Mouse (Mus musculus) kidney, postnatal 36 days (tissue): ENCODE results near the gene Rgs8.

Experiments
- DNase-seq, 2 experiments: peaks; one replicate each; pipeline ENCODE4 v3.0.0; 2021 to 2022; ENCODE audit warnings: mixed read lengths in 2 of 2

Gene Rgs8

DNA sequence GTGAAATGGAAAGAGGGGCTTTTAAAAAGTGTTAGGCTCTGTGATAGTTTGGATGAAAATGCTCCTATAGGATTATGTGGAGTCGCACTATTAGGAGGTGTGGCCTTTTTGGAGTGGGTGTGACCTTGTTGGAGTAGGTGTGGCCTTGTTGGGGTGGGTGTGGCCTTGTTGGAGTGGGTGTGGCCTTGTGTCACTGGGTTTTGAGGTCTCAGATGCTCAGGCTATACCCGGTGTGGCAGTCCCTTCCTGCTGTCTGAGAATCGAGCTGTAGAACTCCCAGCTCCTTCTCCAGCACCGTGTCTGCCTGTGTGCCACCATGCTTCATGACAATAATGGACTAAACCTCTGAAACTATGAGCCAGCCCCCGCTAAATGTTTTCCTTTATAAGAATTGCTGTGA, 55.8 kb downstream of the Rgs8 start:
- DNase-seq: no peak

DNA sequence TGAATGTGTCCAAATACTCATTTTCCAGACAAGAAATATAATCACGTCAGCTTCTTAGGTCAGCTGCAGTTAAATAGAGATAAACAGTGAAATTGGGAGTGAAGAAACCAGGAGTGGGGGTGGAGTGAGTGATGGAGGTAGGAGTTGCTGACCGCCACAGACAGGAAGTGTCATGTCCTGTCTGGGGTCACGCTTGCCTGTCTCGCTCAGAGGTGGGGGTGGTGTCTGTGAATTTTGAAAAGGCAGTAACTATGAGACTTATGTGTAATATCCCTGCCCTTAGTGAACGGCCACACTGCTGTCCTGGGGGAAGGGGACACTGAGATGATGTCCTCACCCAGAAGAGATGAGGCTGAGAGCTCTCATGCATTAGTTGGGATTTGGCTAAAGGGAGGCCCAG, 56.6 kb downstream of the Rgs8 start:
- no peak for DNase-seq

DNA sequence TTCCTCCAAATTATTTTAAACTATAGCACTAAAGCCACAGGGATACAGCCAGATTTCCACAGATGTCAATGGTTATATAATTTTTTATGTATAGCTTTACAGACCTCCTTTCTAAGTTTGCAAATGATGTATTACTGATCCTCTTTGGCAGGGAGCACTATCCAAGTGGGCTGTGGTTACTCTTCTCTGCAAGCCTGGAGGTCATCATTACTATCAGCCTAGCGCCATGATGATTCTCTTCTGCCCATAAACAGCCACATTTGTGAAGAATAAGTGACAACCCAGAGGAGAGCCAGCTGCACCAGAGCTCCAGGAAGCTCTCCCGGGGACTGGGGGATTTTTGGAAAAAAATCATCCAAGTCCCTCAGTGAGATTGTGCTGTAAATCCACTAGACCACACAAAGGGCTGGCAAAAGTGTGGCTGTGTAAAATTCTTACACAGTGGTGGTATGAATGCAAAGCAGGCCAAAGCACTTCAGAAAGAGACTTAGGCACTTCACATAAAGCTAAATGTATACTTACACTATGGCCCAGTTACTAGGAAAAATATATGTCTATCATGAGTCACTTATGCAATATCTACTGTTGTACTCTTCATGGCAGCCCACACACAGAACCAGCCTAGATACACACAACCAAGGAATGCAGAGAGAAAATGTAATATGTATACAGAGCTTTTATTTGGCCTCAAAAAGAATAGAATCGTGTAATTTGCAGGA, 58.9 kb downstream of the Rgs8 start:
- no peak for DNase-seq

DNA sequence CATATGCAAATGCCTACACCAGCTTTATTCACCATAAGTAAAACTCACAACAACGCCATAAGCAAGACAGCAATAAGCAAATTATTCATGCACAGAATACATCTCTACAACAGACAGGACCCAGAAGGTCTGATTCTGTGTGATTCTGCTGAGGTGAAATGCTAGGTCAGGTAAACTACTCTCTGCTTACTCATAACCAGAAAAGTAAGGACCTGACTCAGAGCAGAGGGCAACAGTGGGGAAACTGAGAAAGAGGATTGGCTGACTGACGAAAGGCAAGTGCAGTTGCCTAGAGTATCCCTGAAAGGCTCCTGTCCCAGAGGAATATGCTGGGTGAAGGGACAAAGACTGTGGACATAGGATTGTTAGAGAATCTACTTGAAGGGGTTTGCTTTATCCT, 59.8 kb downstream of the Rgs8 start:
- DNase-seq: no peak

DNA sequence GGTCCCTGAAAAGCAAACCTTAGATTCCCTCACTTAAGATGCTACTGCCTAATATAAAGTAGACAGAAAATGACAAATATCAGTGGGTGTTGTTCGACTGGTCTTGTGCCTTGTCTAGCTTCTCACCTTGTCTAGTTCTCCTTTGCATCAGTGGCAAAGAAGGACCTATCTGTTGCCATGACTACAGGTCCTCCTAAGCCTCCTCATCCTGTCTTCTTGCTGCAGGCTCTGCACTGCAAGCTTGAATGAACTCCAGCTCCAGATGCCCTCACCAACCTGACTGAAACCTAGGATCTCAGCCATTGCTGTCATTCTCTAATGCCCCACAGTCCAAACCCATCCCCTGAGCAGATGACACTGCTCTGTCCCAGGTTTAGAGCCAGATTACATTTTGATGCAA, 65.2 kb downstream of the Rgs8 start:
- DNase-seq: no peak

DNA sequence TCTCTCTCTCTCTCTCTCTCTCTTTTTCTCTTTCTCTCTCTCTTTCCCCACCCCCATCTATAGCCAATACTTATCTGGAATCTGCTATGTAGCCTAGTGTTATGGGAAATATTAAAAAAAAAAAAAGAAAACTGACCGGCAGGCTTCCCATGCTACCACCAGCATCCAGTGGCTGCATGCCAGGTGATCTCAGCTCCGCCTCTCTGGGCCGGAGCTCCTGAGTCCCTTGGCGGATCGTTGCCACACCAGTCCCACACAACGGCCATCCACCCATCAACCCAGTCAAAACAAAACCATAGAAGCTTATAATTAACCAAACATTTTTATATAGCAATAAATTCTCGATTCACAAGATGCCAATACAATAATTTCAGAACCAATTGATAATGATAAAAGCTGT, 68.1 kb downstream of the Rgs8 start:
- DNase-seq: no peak

DNA sequence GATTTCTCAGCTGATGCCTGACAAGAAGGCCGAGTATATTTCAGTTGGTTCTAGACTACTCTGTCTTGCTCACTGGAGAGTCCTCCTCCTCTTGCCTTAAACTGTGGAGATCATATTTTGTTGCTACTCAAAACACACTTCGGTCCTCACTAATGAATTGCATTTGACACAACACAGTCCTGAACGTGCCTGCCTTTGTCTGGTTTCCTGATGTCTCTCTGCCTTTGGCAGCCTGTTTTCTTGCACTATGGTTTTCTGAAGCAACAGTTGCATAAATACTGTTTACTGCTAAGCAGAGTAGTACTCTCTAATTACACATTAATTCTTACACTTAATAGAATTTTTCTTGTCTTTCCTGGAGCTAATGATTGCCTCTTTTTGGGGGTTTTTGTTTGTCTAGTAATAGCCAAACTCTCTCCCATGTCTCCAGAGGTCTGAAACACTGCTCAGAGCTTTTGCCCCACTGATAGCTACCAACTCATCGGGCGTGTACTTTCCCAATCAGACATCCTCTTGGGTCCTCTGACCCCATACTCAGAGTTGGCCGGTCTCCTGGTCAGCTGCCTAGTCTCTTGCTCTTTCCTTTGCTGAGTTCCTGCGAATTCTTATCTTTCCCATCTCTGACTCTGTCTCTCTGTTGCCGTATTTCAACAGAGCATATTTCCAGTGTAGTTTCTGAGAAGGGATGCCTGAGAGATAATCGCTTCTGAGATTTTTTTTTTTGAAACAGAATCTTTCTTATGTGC, 68.9 kb downstream of the Rgs8 start:
- DNase-seq: no peak

DNA sequence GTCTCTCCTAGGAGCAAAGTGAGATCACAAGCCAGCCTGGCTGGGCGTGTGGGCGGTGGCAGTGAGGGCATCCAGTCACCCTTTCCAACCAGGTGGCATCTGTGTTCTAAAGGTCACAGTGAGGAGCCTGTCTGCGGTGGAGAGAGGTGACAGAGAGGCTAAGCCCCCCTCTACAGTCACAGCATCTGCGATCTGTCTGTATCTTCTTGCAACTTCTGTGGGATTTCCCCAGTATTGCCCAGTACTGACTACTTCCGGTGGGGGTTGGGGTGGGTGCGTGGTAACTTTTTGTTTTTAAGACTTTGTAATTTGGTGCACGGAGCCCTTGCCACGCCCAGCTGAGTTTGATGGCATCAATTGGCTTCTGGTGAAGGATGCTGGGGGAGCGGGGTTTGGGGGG, 70.6 kb downstream of the Rgs8 start:
- DNase-seq: no peak

DNA sequence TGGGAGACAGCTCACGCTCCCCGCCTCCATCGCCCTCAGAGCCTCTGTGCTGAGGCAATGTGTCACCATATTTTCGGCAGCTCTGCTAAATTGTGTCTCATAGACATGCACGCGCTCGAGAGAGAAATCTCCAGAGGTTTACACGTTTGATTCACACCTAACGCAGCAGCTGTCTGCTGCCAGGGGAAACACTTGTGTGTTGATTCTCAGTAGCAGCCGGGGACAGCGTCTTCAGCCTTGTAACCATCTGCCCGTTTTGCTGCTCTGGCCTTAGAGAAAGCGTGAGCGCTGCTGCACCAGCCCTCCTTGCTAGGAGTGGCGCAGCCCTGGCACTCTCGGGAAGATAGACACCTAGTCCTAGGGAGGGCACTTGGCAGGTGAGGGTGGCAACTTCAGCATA, 73.8 kb downstream of the Rgs8 start:
- DNase-seq: no peak

DNA sequence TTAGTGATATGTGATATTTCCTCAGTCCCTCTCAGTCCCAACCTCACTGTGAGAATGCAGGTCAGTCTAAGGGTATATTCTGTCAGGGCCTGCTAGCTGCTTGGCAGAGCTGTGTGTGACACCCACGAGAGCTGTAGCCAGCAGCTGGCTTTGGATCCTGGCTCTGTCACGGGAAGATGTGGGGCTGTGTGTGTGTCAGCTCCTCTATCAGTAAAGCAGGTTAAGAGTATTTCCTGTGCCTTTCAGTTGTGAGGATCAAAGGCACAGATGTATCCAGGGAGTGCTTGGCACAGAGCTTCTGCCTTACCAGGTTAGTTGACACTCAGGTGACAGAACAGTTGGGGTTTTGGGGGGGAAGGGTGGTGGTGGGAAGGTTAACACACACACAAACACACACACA, 77.0 kb downstream of the Rgs8 start:
- DNase-seq: no peak

DNA sequence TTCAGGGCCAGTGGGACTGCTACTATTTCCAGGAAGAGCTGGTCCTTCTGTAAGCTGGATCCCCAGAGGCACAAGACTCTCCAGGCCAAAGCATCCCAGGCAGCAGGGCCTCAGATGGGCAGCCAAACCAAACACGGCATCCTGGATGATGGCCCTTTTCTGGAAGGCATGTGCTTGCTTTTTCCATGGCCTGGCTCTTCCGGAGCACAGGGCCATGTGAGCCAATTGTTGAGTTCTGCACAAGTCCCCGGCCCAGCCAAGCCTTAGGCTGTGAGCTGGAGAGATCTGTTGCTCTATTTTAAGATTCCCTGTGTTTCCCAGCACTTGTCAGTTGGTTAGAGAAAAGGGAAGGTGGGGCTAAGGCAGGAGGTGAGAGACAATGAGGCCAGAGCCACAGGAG, 77.8 kb downstream of the Rgs8 start:
- DNase-seq: peak; percentile 48

DNA sequence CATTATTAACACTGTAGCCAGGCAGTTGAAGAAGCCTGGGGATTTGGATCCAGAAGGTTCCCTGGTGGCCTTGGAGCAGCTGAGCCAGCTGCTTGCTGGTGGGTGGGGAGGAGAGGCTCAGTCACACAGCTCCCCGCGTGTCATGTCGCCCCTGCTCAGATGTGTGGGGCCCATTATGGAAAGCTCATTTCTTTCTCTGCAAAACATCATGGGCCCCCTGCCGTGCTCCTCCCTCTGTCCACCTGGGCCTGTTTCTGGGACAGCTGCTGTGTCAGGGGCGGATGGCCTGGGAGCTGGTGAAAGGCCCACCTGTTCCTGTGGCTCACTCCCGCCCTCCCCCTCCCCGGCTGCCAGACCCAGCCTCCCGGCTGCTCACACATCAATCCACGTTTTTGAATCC, 80.4 kb downstream of the Rgs8 start:
- DNase-seq: no peak

DNA sequence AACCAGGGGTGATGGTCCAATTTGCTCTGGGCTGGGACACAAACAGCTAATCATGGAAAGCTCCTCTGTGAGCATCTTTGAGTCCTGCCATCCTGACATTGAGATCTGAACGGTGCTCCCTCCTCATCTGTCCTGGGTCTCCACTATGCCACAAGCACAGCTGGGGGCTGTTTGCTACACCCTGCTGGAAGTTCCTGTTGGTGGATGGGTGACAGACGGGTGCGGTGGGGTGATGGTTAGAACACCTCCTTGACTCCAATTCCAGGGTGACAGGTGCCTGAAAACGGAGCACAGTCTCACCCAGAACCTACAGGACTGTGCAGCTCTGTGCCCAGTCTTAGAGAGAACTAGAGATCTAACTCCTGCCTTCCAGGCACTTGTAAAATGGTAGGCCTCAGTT, 82.0 kb downstream of the Rgs8 start:
- DNase-seq: no peak

DNA sequence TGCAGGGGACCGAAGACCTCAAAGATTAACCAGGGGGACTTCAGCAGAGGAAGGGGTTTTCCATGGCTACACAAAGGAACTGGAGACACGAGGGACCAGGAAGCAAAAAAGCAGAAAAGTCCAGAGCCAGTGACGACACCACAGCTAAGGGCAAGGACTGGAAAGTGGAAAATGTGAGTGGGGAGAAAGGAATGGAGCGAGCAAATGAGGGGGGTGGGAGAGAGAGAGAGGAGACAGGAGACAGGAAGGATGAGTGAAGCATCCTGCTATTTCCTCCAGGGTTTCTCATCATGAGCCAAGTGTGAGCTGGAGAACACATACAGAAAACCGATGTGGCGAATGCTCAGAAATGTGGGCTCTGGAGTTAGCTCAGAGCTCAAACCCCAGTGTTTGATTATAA, 83.3 kb downstream of the Rgs8 start:
- no peak for DNase-seq

DNA sequence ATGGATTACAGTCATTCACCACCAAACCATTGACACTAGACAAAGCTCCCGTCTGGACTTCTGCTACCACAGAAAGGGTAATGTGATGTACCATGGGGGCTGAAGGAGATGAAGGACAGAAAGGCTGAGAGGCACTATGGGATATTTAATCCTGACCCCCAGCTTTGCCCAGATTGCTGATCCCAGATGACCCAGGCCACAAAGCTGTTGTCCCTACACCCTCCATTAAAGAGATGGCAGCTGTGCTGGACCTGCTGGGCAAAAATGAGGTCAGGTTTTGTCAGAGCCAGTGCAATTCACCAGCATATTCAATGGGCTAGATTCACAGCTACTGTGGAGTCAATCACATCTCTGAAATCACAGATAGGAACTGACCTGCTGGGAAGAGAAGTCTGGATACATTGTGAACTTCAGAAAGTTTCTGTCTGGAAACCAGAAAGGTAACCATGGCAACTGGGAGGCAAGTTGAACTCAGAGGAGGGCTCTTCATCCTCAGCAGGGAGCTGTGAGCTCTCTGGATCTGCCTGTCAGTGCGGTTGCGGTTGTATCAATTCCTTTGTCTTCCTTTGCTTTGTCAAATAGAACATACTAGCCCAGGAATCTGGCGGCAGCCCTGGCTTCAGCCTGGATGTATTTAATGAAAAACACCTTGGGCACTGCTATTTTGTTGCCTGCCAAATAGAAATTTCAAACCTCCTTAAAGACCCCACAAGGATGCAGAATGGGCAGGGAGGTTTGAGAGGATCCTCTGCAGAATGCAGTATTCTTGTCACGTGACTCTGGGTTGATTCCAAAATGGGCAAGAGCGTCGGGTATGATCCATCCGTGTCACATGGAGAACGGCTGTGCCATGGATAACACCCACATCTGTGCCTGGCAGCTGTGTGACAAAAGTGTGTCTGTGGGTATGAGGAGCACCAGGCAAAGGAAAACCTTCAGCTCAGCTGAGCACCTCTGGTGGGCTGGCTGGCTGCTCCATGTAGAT, 84.6 kb downstream of the Rgs8 start:
- no peak for DNase-seq

DNA sequence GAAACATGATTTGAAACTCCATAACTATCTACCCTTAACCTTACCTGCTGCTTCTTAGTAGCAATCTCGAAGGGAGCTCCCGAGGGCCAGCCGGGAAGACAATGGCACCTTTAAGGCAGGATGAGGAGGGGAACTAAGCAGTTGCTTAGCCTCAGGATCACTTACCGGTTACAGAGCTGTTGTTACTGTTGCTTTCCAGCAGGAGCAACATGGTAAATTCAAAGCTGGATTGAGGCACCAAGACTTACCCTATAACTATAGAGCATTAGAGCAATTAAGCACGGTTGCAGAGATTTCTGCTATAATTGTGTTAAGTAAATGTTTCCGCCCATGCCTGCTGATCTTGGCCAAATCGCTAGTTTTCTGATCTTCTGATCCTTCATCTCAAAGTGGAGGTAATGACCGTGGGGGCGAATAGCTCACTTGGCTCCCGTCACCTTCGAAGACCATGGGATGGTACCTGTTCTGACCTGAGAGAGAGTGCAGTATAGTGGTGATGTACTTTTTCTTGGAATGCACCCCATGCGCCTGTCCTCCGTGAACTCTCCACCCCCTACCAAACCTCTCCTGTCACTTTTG, 86.7 kb downstream of the Rgs8 start:
- DNase-seq: no peak

DNA sequence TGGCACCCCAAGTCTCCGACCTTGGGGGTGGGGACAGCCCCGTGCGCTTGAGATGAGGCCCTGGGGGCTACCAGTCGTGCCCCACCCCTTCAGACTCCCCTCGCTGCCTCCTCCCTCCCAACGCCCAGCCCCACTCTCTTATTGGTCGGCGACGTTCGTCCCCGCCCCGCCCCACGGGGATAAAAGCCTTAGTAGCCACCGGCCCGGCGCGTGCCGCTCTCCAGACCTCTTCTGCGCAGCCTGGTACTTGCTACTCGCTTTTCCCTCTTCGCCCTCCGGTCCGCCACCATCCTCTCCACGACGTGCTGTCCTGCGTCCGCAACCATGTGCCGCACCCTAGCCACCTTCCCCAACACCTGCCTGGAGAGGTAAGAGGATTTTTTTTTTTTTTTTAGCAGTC, 87.3 kb downstream of the Rgs8 start, which contains the start of gene Rgs16:
Gene Rgs16 (plus strand): TSS at position 205 of the 400 bp plus-strand sequence.
- peak; percentile 79 to 85 for DNase-seq

DNA sequence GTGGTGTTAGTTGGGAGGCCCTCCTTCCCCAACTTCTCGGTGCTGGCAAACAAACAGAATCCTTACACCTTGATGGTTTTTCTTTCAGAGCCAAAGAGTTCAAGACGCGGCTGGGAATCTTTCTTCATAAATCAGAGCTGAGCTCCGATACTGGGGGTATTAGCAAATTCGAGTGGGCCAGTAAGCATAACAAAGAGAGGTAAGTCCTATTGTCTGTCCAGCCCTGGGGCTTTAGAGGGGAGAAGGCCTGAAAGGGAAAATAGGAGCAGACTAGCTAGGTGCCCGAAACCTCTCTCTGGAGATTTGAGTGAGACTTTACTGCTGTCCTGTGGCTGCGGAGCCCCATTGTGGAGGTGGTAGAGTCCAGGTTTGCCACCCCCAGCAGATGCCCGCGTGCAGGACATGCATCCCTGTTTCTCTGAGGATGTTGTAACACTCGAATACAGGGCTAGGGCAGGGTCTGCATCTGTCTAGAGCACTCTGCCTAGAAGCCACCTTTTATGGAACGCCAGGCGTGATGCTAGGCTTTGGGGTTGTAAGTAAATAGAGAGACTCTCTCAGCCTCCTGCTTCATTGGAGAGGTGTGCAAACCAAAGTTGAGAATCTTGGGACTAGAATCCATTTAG, 88.1 kb downstream of the Rgs8 start:
- no peak for DNase-seq

DNA sequence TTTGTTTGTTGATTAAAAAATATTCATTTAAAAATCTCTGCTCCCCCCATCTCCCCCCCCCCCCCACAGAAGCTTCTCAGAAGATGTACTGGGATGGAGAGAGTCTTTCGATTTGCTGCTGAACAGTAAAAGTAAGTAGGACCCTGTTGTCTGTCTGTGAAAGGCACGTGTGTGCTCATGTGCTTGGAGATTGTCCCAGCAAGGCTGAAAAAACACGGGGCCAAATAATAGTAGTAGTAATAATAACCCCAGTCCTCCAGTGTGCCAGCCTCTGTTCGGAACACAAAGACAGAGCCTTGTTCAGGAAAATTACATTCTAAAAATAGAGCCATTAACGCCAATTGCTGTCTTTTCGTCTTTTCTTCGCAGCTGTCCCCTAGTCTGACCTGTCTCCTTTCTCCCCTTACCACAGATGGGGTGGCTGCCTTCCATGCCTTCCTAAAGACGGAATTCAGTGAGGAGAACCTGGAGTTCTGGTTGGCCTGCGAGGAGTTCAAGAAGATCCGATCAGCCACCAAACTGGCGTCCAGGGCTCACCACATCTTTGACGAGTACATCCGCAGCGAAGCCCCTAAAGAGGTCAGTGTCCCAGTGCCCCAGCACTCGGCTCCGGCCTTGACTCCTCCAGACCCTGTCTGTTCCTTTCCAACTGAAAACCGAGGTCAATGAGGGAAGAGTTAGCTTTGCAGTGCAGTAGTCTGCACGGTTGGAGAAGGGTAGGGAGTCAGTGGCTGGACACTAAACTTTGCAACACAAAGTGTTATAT, 88.9 kb downstream of the Rgs8 start:
- DNase-seq: no peak

DNA sequence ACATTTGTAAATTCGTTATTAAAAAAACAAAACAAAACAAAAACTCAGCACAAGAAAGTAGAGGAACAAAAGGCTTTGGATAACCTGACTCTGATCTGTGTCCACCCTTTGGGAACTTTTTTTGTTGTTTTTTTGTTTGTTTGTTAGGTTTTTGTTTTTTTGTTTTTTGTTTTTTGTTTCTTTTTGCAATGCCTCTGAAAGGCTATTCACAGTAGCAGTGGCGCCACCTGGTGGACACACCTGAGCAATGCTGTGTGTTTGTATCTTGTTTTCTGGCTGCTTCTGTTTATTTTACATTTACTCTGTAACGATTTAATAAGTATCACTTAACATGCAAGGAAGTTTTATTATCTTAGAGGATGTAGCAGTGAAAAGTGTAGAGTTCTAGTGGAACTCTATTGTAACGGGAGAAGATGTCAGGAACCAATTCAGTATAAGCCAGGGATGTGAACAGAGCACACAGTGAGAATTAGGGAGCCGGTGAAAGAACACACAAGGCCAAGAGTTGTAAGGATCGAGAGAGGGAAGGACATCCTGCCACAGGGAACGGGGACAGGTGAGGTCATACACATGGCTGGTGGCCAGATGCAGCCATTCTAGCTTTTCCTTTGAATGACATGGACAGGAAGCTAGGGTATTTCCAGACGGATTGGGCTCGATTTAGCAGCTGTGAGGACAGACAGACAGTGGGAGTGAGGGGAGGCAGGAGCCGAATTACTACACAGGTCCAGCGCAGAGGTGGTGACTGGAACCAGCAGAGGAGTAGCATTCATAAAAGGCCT, 89.7 kb downstream of the Rgs8 start:
- DNase-seq: peak; percentile 73 to 92

DNA sequence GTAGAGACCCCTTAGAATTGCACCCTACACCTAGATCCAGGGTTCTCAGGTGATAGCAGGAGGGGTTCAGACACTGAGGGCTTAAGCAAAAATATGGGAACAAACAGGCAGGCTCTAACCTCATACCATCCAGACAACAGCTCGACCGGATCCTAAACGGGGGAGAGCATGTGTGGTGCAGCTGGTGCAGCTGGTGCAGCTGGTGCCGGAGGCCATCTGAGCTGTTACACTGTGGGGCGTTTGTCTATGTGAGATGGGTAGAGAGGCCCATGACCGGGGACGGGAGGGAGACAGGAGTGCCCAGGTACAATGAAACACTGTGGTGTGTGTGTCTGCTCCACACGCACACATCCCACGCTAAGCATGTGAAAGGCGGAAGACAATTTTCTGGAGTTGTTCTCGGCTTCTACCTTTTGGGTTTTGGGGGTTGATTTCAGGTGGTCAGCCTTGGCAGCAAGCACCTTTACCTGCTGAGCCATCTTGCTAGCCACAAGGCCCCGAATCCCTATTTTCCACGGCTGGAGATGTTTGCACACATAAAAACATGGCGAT, 93.4 kb downstream of the Rgs8 start:
- DNase-seq: no peak
